Mouse (Mus musculus) olfactory bulb, adult 2 months (tissue): ENCODE data around the gene BC025920. TPM values are rescaled to one million over a fixed set of nuclear protein-coding genes. Genes with fewer than 3 reads are reported as not detected.

Experiments
- H3K27ac ChIP-seq: fragments of 200-500 bp; 2 replicates; pipeline ENCODE4 v1.5.1; 2012; ENCODE audit warnings: low read depth, low read length; ENCODE audit not compliant: insufficient read depth
- H3K4me1 ChIP-seq: fragments of 200-500 bp; 2 replicates; pipeline ENCODE4 v1.6.1; 2012; ENCODE audit warnings: low read length; ENCODE audit not compliant: control insufficient read depth, insufficient read depth
- H3K4me3 ChIP-seq: fragments of 200-500 bp; 2 replicates; pipeline ENCODE4 v1.5.1; 2012; ENCODE audit warnings: mild to moderate bottlenecking, low read depth, low read length, moderate library complexity; ENCODE audit not compliant: insufficient read depth
- CTCF ChIP-seq: fragments of 200-500 bp; IDR thresholded peaks from 2 replicates; pipeline ENCODE4 v1.5.1; 2012; ENCODE audit warnings: low read depth, mild to moderate bottlenecking, low read length, moderate library complexity; ENCODE audit not compliant: insufficient read depth
- POLR2A ChIP-seq: fragments of 200-500 bp; IDR thresholded peaks from 2 replicates; pipeline ENCODE4 v1.6.1; 2012; ENCODE audit warnings: mild to moderate bottlenecking, low read depth, low read length, moderate library complexity; ENCODE audit not compliant: insufficient read depth
- WGBS: fragments of 180-500 bp; shearing (Covaris S2); methylation state at CpG from one replicate; pipeline ENCODE4 v1.1.7; 2018; 5-methylcytosine and 5-hydroxymethylcytosine counted together
- polyA plus RNA-seq: library from polyadenylated mRNA; stranded (reverse); fragments of >200 nt; gene quantifications from 2 replicates; pipeline ENCODE4 v1.2.4, GENCODE M21; 2012; ENCODE audit warnings: low replicate concordance; ENCODE audit not compliant: missing spikeins, insufficient read depth, insufficient read length

The BC025920 gene
- polyA plus RNA-seq, 1 experiment = not detected

DNA sequence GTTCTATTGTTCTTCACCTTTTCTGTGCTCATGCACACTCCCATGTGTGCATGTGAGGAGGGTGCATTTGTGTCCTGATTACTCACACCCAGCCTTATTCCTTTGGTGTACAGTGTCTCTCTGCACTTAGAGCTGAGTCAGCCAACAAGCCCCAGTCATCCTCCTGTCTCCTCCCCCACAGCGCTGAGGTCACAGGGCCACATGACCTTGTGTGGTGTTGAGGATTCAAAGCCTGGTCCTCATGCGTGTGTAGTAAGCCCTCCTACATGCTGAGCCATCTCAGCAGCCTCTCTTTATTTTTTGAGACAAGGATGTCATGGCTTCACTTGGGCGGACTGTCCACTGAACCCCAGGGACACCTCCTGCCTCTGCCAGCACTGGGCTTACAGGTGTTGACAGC, 6.7 kb downstream of the BC025920 start:
- Histone ChIP-seq H3K4me3 (no peak overlapping the region), H3K4me1 (peaks cover 7% of the 10 kb centered on the region), H3K27ac (0 out of 2 replicates have a peak overlapping the region, but pooled peaks have one; percentile 8)
- TF ChIP-seq CTCF (no peak), POLR2A (no peak)
- WGBS = 63% methylated on average over 3 of the region's 3 CpGs

DNA sequence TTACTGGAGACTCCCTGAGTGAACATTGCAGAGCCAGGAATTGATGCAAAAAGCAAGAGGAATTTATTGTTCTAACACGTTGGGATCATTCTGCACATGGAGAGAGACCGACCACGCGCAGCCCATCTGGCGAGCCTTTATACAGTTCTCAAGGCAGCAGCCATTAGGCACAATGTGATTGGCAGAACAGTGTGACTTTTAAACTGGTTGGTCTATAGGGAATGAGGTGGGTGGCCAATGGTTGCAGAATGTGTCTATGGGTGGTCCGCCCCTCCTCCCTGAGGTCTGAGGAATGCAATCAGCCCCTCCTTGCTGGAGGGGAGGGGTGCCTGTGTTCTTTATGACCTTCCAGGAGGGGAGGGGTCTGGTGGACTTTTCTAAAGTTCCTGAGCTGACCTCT, 9.4 kb downstream of the BC025920 start:
- no peak overlapping the region for H3K27ac ChIP-seq
- H3K4me3 ChIP-seq = no peak overlapping the region

DNA sequence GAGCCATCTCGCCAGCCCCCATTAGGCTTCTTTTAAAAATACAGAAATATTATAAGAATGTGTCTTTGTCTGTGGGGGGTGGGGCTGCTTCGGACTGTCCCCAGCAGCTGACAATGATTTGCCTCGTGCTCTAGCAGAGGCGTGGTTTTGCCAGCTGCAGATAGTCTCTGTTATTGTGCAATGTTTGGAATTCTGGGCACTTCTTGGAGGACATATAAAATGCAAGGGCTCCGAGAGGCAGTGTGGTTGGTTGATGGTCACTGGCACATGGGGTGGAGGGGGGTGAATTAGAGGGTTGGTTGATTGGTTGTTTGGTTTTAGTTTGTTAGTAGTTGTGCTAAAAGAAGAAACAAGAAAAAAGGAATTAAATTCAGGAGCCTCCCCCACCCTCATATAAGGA, 13.9 kb downstream of the BC025920 start:
- Histone ChIP-seq H3K4me3 (no peak overlapping the region), H3K4me1 (no peaks in the 10 kb centered on the region), H3K27ac (no peak overlapping the region)
- 72% methylated on average over 5 of the region's 5 CpGs for WGBS
- no peak for TF ChIP-seq POLR2A
- no peak for TF ChIP-seq CTCF

More for the DNA sequence above, 9.4 kb downstream of the BC025920 start:
- peaks cover 7% of the 10 kb centered on the region for H3K4me1 ChIP-seq
- no peak for TF ChIP-seq POLR2A
- TF ChIP-seq CTCF = no peak
- WGBS = 71% methylated on average over 6 of the region's 6 CpGs

DNA sequence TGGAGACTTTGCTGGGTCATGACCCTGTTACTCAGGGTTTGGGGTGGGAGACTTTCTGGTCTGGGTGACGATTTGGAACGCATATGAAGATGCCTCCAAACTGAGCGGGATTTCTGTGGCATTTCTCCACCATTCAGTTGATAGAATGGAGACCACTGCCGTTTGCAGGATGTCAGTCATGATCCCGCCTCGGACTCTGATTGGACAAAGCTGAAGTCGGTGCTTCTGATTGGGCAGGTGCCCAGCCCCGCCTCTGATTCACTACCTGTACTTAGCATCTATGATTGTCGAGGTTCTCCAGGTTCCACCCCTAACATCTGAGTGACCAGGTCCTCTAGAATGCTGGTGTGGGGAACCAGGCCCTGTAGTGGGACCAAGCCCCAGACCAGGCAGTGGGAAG, 14.7 kb downstream of the BC025920 start:
- TF ChIP-seq POLR2A = no peak
- TF ChIP-seq CTCF = no peak
- Histone ChIP-seq H3K4me1 (no peaks in the 10 kb centered on the region), H3K27ac (no peak overlapping the region), H3K4me3 (no peak overlapping the region)
- 61% methylated on average over 9 of the region's 9 CpGs for WGBS

DNA sequence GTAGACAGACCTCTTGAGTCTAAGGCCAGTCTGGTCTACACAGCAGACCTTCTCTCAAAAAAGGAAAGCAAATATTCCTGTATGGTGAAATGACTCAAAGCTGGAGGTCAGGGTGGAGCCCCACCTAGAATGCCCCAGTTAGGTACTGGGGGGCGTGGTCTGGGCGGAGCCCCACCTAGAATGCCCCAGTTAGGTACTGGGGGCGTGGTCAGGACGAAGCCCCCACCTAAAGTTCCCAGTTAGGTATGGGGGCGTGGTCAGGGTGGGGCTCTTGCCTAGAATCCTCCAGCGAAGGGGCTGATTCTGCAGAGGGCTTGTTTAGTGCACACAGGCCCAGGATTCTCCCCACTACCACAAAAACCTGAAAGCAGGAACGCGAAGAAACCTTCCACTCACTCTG, 17.4 kb downstream of the BC025920 start:
- Histone ChIP-seq H3K27ac (no peak overlapping the region), H3K4me3 (no peak overlapping the region), H3K4me1 (peaks cover 18% of the 10 kb centered on the region)
- TF ChIP-seq CTCF = no peak
- TF ChIP-seq POLR2A = no peak
- WGBS = 72% methylated on average over 8 of the region's 8 CpGs

DNA sequence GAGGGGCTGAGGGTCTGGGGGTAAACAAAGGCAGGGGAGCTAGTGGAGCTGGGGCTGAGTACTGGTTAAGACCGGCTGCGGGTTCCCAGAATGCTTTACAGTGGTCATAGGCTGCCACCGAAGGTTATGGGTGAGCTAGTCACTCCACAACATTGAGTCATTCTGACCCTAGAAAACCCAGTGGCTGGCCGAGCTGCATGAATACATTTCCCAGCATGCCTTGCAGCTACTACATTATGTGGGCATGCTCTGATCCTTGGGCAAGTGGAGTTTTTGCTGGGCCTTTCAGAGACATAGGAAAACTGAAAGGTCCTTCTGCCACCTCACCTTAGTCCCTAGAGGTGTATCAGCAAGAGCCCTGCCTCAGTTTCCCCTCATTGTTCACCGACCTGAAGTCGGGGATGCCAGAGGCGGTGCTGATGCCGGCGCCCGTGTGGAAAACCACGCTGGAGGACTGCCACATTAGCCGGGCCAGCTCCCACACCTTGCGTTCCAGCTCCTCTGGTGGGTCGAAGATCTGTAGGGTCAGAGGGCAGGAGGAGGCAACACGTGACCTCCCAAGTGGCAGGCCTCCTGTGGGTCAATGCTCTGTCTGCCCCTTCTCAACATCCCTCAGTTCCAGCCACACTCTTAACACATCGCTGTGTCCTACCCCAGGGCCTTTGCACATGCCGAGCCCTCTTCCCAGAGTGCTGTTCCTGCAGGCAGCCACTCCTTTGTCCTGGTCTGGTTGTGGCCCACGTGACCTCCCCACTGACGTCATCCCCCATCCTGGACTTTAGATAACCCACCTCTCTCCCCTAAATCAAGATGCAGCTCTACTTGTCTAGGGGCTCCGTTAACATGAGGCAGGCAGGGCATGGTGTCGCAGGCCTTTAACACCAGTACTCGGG, 20.3 kb downstream of the BC025920 start:
- no peak for TF ChIP-seq CTCF
- no peak for TF ChIP-seq POLR2A
- Histone ChIP-seq H3K27ac (no peak overlapping the region), H3K4me1 (peaks cover 20% of the 10 kb centered on the region), H3K4me3 (peak overlapping the region; percentile 69)
- 88% methylated on average over 22 of the region's 22 CpGs for WGBS

DNA sequence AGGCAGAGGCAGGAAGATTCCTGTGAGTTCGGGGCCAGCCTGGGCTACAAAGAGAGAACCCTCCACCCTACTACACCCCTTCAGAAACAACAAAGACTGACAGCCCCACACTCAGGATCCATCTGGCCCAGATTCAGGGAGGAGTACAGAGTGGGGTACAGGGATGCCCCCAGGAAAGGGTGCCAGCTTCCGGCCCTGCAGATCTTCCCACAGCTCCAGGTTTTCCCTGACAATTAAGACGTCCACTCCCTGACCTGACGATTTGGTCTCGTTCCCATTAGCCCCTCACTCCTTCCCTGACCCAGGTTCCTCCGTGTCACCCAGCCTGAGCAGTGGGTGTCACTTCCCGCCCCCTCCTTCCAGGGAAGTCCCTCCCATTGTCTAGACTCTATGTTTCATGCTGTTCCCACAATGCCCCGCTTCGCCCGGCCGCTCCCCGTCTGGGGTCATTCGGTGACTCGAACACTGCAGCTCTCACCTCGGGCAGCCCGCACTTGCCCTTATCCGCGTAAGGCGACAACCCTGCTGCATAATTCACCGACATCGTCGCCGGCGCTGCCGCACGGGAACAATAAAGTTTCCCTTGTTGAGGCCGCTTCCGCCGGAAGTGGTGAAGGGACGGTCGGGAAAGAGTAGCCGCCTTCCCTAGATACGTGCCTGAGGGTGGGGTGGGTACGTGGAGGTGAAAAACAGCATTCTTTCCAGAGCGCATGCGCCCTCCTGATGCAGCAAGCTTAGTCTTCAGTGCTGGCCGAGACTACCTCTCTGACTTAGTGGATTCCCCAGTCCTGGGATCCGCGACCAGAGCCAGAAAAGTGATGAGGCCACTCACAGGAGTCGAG, 21.1 kb downstream of the BC025920 start, which contains the start of gene Sirt6:
Gene Sirt6 (minus strand): TSS at position 804 of the 842 bp plus-strand sequence.
- Histone ChIP-seq H3K27ac (peak within 1 kb of the TSS; percentile 70), H3K4me1 (peaks cover 20% of the 10 kb centered on the region), H3K4me3 (peak within 1 kb of the TSS; percentile 69)
- TF ChIP-seq CTCF (no peak), POLR2A (peak; percentile 45; the same call in 1 of the 2 replicates)
- WGBS = 3% methylated on average over 40 of the region's 40 CpGs

DNA sequence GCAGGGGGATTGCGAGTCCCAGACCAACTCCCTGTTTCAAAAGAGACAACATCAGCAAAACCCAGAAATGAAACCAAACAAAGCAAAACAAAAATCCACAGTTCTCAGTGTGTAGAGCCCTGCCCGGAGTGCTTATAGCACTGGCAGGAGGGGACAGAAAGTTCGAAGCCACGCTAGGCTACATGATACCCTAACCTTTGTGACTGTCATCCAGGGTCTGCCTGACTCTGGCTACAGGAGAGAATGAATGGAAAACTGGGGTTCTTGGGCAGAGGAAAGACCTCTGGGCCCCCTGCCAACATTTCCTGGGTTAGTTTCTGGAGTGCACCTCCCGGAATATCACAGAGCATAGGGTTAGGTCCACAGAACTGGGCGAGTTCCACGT, 21.8 kb downstream of the BC025920 start:
- Histone ChIP-seq H3K4me3 (peak overlapping the region; percentile 69), H3K4me1 (peaks cover 20% of the 10 kb centered on the region), H3K27ac (peak overlapping the region; percentile 69)
- no peak for TF ChIP-seq CTCF
- TF ChIP-seq POLR2A = no peak
- 46% methylated on average over 7 of the region's 7 CpGs for WGBS

DNA sequence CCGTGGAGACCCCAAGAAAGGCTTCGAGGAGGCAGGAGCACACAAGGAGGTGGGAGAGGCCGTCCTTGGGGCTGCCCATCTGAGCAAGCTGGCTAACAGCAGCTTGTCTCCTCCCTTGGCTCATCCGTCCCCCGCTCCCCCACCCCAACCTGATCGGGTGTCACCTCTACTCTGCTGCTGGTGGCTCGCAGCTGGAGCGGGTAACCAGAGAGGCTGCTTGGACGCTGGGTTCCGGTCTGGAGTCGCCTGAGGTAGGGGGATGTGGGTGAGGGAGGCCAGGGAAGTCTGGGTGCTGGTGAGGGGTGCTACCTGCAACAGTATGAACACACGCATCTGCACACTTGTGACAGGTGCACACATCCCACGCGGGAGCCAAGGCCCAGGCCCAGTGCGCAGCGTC, 22.3 kb downstream of the BC025920 start, which contains the start of gene Ankrd24:
Gene Ankrd24 (plus strand): TSS at position 151 of the 400 bp plus-strand sequence.
- H3K4me3 ChIP-seq = peak within 1 kb of the TSS; percentile 69
- 85% methylated on average over 16 of the region's 16 CpGs for WGBS
- peaks cover 23% of the 10 kb centered on the region for H3K4me1 ChIP-seq
- peak within 1 kb of the TSS; percentile 70 for H3K27ac ChIP-seq
- TF ChIP-seq CTCF = no peak
- TF ChIP-seq POLR2A = no peak
